Mouse (Mus musculus) MEL (cell line): ENCODE measurements around the gene Rnf208. TPM values are rescaled to one million over a fixed set of nuclear protein-coding genes. Genes with fewer than 3 reads are reported as not detected.

Experiments
- DNase-seq: peaks from one replicate; pipeline ENCODE4 v3.0.0; 2011; ENCODE audit warnings: low read depth, low spot score
- H3K27ac ChIP-seq: 2 replicates; pipeline ENCODE4 v1.5.1; 2012; ENCODE audit warnings: low read depth, mild to moderate bottlenecking, control low read depth, low read length, moderate library complexity; ENCODE audit not compliant: control insufficient read depth
- H3K27me3 ChIP-seq, 2 experiments: fragments of 150-350 bp in 1 of 2; sonication (generic) in 1 of 2; 2 replicates each; pipeline ENCODE4 v1.6.1; 2012; ENCODE audit warnings: low read length in 2 of 2, mild to moderate bottlenecking in 2 of 2, improper control_type of control experiment in 1 of 2, moderate library complexity in 1 of 2; ENCODE audit not compliant: insufficient read depth in 2 of 2, control insufficient read depth in 1 of 2
- H3K36me3 ChIP-seq, 2 experiments: 2 replicates each; pipeline ENCODE4 v1.6.1; 2012 to 2014; ENCODE audit warnings: low read length in 2 of 2, improper control_type of control experiment in 1 of 2, inconsistent platforms in 1 of 2, mild to moderate bottlenecking in 1 of 2; ENCODE audit not compliant: insufficient read depth in 2 of 2, control insufficient read depth in 1 of 2
- H3K4me1 ChIP-seq, 2 experiments: fragments of 150-350 bp in 1 of 2; sonication (generic) in 1 of 2; 2 replicates each; pipeline ENCODE4 v1.6.1; 2012; ENCODE audit warnings: low read length in 2 of 2, improper control_type of control experiment in 1 of 2, mild to moderate bottlenecking in 1 of 2; ENCODE audit not compliant: insufficient read depth in 2 of 2, control insufficient read depth in 1 of 2
- H3K4me3 ChIP-seq, 2 experiments: fragments of 150-350 bp in 1 of 2; sonication (generic) in 1 of 2; 2 replicates each; pipeline ENCODE4 v1.5.1; 2012; ENCODE audit warnings: low read depth in 2 of 2, low read length in 2 of 2, mild to moderate bottlenecking in 2 of 2, moderate library complexity in 2 of 2, control low read depth in 1 of 2, improper control_type of control experiment in 1 of 2; ENCODE audit not compliant: control insufficient read depth in 1 of 2, insufficient read depth in 1 of 2
- H3K79me2 ChIP-seq: 2 replicates; pipeline ENCODE4 v1.6.1; 2012; ENCODE audit warnings: mild to moderate bottlenecking, low read length, moderate library complexity; ENCODE audit not compliant: control insufficient read depth, poor library complexity, insufficient read depth
- H3K9ac ChIP-seq: 2 replicates; pipeline ENCODE4 v1.6.1; 2012; ENCODE audit warnings: low read depth, mild to moderate bottlenecking, control low read depth, low read length, moderate library complexity; ENCODE audit not compliant: control insufficient read depth, poor library complexity, severe bottlenecking
- H3K9me3 ChIP-seq: fragments of 150-350 bp; sonication (generic); replicated peaks from 2 replicates; pipeline ENCODE4 v1.6.1; 2012; ENCODE audit warnings: mild to moderate bottlenecking, low read length, improper control_type of control experiment, moderate library complexity; ENCODE audit not compliant: insufficient read depth
- BHLHE40 ChIP-seq: IDR thresholded peaks from 2 replicates; pipeline ENCODE4 v1.6.1; 2012; ENCODE audit warnings: low read depth, mild to moderate bottlenecking, inconsistent platforms, low read length, improper control_type of control experiment, borderline replicate concordance
- CHD1 ChIP-seq: IDR thresholded peaks from 2 replicates; pipeline ENCODE4 v1.6.1; 2012; ENCODE audit warnings: low read depth, mild to moderate bottlenecking, inconsistent platforms, low read length, improper control_type of control experiment
- E2F4 ChIP-seq: IDR thresholded peaks from 2 replicates; pipeline ENCODE4 v1.6.1; 2011; ENCODE audit warnings: low read depth, low read length, improper control_type of control experiment, borderline replicate concordance
- ELF1 ChIP-seq: IDR thresholded peaks from 2 replicates; pipeline ENCODE4 v1.6.1; 2014; ENCODE audit warnings: low read depth, mild to moderate bottlenecking, inconsistent platforms, low read length, improper control_type of control experiment, moderate library complexity
- EP300 ChIP-seq, 2 experiments: IDR thresholded peaks; 2 replicates each; pipeline ENCODE4 v1.6.1; 2011; ENCODE audit warnings: improper control_type of control experiment in 2 of 2, low read length in 2 of 2, low read depth in 1 of 2, mild to moderate bottlenecking in 1 of 2
- GABPA ChIP-seq: IDR thresholded peaks from 2 replicates; pipeline ENCODE4 v1.6.1; 2012; ENCODE audit warnings: low read depth, mild to moderate bottlenecking, inconsistent platforms, low read length, improper control_type of control experiment, moderate library complexity
- GATA1 ChIP-seq: IDR thresholded peaks from 2 replicates; pipeline ENCODE4 v1.6.1; 2011; ENCODE audit warnings: low read depth, low read length, improper control_type of control experiment
- HCFC1 ChIP-seq: IDR thresholded peaks from 2 replicates; pipeline ENCODE4 v1.6.1; 2012; ENCODE audit warnings: low read depth, mild to moderate bottlenecking, inconsistent platforms, low read length, improper control_type of control experiment, moderate library complexity
- JUND ChIP-seq: IDR thresholded peaks from 2 replicates; pipeline ENCODE4 v1.6.1; 2011; ENCODE audit warnings: low read depth, mild to moderate bottlenecking, improper control_type of control experiment, low read length
- KAT2A ChIP-seq: conservative IDR thresholded peaks from 2 replicates; pipeline ENCODE4 v1.6.1; 2012; ENCODE audit warnings: low read depth, low read length, improper control_type of control experiment, inconsistent platforms
- MAX ChIP-seq: IDR thresholded peaks from 2 replicates; pipeline ENCODE4 v1.6.1; 2011; ENCODE audit warnings: low read length, improper control_type of control experiment
- MEF2A ChIP-seq: IDR thresholded peaks from 2 replicates; pipeline ENCODE4 v1.6.1; 2014; ENCODE audit warnings: low read depth, mild to moderate bottlenecking, inconsistent platforms, low read length, improper control_type of control experiment; ENCODE audit not compliant: poor library complexity, insufficient replicate concordance, severe bottlenecking; ENCODE audit errors: extremely low read depth
- MXI1 ChIP-seq: IDR thresholded peaks from 2 replicates; pipeline ENCODE4 v1.6.1; 2011; ENCODE audit warnings: mild to moderate bottlenecking, low read depth, low read length, improper control_type of control experiment
- MYB ChIP-seq: IDR thresholded peaks from 2 replicates; pipeline ENCODE4 v1.6.1; 2011; ENCODE audit warnings: mild to moderate bottlenecking, low read depth, low read length, improper control_type of control experiment
- NELFE ChIP-seq: IDR thresholded peaks from 2 replicates; pipeline ENCODE4 v1.6.1; 2011; ENCODE audit warnings: low read depth, low read length, improper control_type of control experiment
- NRF1 ChIP-seq: IDR thresholded peaks from 2 replicates; pipeline ENCODE4 v1.6.1; 2014; ENCODE audit warnings: low read depth, mild to moderate bottlenecking, inconsistent platforms, low read length, improper control_type of control experiment, moderate library complexity; ENCODE audit not compliant: poor library complexity, insufficient read depth, severe bottlenecking
- POLR2A ChIP-seq, 2 experiments: IDR thresholded peaks; 2 replicates each; pipeline ENCODE4 v1.6.1; 2011 to 2012; ENCODE audit warnings: low read length in 2 of 2, mild to moderate bottlenecking in 2 of 2, control low read depth in 1 of 2, improper control_type of control experiment in 1 of 2, low read depth in 1 of 2, moderate library complexity in 1 of 2; ENCODE audit not compliant: control insufficient read depth in 1 of 2, insufficient read depth in 1 of 2, poor library complexity in 1 of 2
- POLR2AphosphoS2 ChIP-seq: IDR thresholded peaks from 2 replicates; pipeline ENCODE4 v1.6.1; 2011; ENCODE audit warnings: low read length, improper control_type of control experiment
- POLR2AphosphoS5 ChIP-seq: IDR thresholded peaks from 2 replicates; pipeline ENCODE4 v1.6.1; 2012; ENCODE audit warnings: low read depth, borderline replicate concordance, mild to moderate bottlenecking, inconsistent platforms, low read length, moderate library complexity, mixed read lengths
- RAD21 ChIP-seq: IDR thresholded peaks from 2 replicates; pipeline ENCODE4 v1.6.1; 2011; ENCODE audit warnings: mild to moderate bottlenecking, low read depth, low read length, improper control_type of control experiment
- RCOR1 ChIP-seq: IDR thresholded peaks from 2 replicates; pipeline ENCODE4 v1.6.1; 2012; ENCODE audit warnings: low read depth, mild to moderate bottlenecking, inconsistent platforms, low read length, improper control_type of control experiment
- SIN3A ChIP-seq: IDR thresholded peaks from 2 replicates; pipeline ENCODE4 v1.6.1; 2012; ENCODE audit warnings: low read length, improper control_type of control experiment, inconsistent platforms
- SMC3 ChIP-seq: IDR thresholded peaks from 2 replicates; pipeline ENCODE4 v1.6.1; 2011; ENCODE audit warnings: low read depth, low read length, improper control_type of control experiment
- TAL1 ChIP-seq: IDR thresholded peaks from 2 replicates; pipeline ENCODE4 v1.6.1; 2012; ENCODE audit warnings: mild to moderate bottlenecking, inconsistent platforms, low read length, moderate library complexity, mixed read lengths
- USF1 ChIP-seq: IDR thresholded peaks from 2 replicates; pipeline ENCODE4 v1.6.1; 2014; ENCODE audit warnings: low read depth, mild to moderate bottlenecking, inconsistent platforms, low read length, improper control_type of control experiment, moderate library complexity
- USF2 ChIP-seq, 2 experiments: IDR thresholded peaks; 2 replicates each; pipeline ENCODE4 v1.6.1; 2011 to 2012; ENCODE audit warnings: improper control_type of control experiment in 2 of 2, low read length in 2 of 2, borderline replicate concordance in 1 of 2, inconsistent platforms in 1 of 2, low read depth in 1 of 2, mild to moderate bottlenecking in 1 of 2; ENCODE audit not compliant: insufficient read depth in 1 of 2
- ZKSCAN1 ChIP-seq: IDR thresholded peaks from 2 replicates; pipeline ENCODE4 v1.6.1; 2012; ENCODE audit warnings: low read depth, mild to moderate bottlenecking, inconsistent platforms, low read length, improper control_type of control experiment, moderate library complexity
- ZMIZ1 ChIP-seq: IDR thresholded peaks from 2 replicates; pipeline ENCODE4 v1.6.1; 2012; ENCODE audit warnings: low read depth, mild to moderate bottlenecking, inconsistent platforms, low read length, improper control_type of control experiment, moderate library complexity
- ZNF384 ChIP-seq: IDR thresholded peaks from 2 replicates; pipeline ENCODE4 v1.6.1; 2012; ENCODE audit warnings: low read depth, mild to moderate bottlenecking, inconsistent platforms, low read length, improper control_type of control experiment
- polyA plus RNA-seq, 2 experiments: library from polyadenylated mRNA; stranded (reverse) in 1 of 2; unstranded in 1 of 2; fragments of >175 nt in 1 of 2; fragments of >200 nt in 1 of 2; gene quantifications; 2 replicates each; pipeline versions ENCODE4 v1.2.1 to v1.2.4; 2012; ENCODE audit warnings: low replicate concordance in 2 of 2, low read depth in 1 of 2; ENCODE audit not compliant: insufficient read length in 2 of 2, insufficient read depth in 1 of 2, missing spikeins in 1 of 2
- total RNA-seq: library from RNA; depleted of rRNA; stranded (reverse); fragments of 300-350 nt; gene quantifications from 2 replicates; pipeline ENCODE4 v1.2.3, GENCODE M21; 2012

Gene Rnf208
- total and polyA plus RNA-seq, 3 experiments = 6.0 to 21.8 TPM; not detected in 1

- H3K36me3 ChIP-seq = peaks cover 0 to 11% of the 10 kb centered on the region in 2 experiments; a peak in 2 of 4 replicates
- H3K9ac ChIP-seq = no peak overlapping the region
- peak; percentile 55 for DNase-seq
- H3K79me2 ChIP-seq = no peaks in the 10 kb centered on the region
- no peak overlapping the region for H3K4me3 ChIP-seq
- H3K9me3 ChIP-seq = no peaks in the 10 kb centered on the region
- H3K4me1 ChIP-seq = peaks cover 7 to 35% of the 10 kb centered on the region in 2 experiments
- H3K27me3 ChIP-seq = no peaks in the 10 kb centered on the region
- peak; percentile 28; the same call in 1 of the 2 replicates for TF ChIP-seq SIN3A
- TF ChIP-seq EP300 (IDR thresholded peaks at IDR 0.05; ENCODE audit: low read depth in 1 of 2, low read length in 2 of 2) = peak in 1 of 2 experiments; percentile 27; a peak in 1 of 4 replicates
- no peak for TF ChIP-seq SMC3
- H3K27ac ChIP-seq = peak overlapping the region; percentile 50
Measured at GRCm38 (mm10) chr2:25286314-25286713, 44.3 kb downstream of the Rnf208 start.

GRCm38 (mm10) chr2:25286837-25287636, 45.0 kb downstream of the Rnf208 start:
- peak overlapping the region; percentile 50 for H3K27ac ChIP-seq
- TF ChIP-seq ZNF384 (no peak), JUND (no peak), TAL1 (peak; percentile 21; the same call in 1 of the 2 replicates), ZKSCAN1 (no peak), ZMIZ1 (no peak), POLR2AphosphoS5 (no peak), ELF1 (no peak), POLR2AphosphoS2 (peak; percentile 70), MYB (no peak), HCFC1 (no peak), USF2 (IDR thresholded peaks at IDR 0.05; ENCODE audit: borderline replicate concordance in 1 of 2, insufficient read depth in 1 of 2, low read depth in 1 of 2, low read length in 2 of 2) (no peak), E2F4 (no peak), NELFE (peak; percentile 40; the same call in 1 of the 2 replicates), MEF2A (no peak), RAD21 (no peak), GABPA (no peak), RCOR1 (no peak), KAT2A (no peak), MAX (peak; percentile 20; the same call in 1 of the 2 replicates), SMC3 (peak; percentile 23; the same call in 1 of the 2 replicates), CHD1 (no peak), BHLHE40 (peak; percentile 39; the same call in 1 of the 2 replicates), POLR2A (IDR thresholded peaks at IDR 0.05; ENCODE audit: control insufficient read depth in 1 of 2, insufficient read depth in 1 of 2, low read depth in 1 of 2, low read length in 2 of 2, poor library complexity in 1 of 2) (no peak), EP300 (IDR thresholded peaks at IDR 0.05; ENCODE audit: low read depth in 1 of 2, low read length in 2 of 2) (peak in 1 of 2 experiments; percentile 50; a peak in 2 of 4 replicates), USF1 (no peak), MXI1 (no peak), GATA1 (no peak), NRF1 (no peak)

More at GRCm38 (mm10) chr2:25286837-25287636, 45.0 kb downstream of the Rnf208 start:
- H3K9ac ChIP-seq = no peak overlapping the region
- DNase-seq = peak; percentile 77
- peaks cover 7 to 35% of the 10 kb centered on the region in 2 experiments for H3K4me1 ChIP-seq
- no peaks in the 10 kb centered on the region for H3K79me2 ChIP-seq
- no peaks in the 10 kb centered on the region for H3K9me3 ChIP-seq
- H3K36me3 ChIP-seq = peaks cover 0 to 11% of the 10 kb centered on the region in 2 experiments; a peak in 2 of 4 replicates
- no peak overlapping the region for H3K4me3 ChIP-seq
- H3K27me3 ChIP-seq = no peaks in the 10 kb centered on the region
